Mouse (Mus musculus) erythroblast, embryonic 14.5 days (primary cell): ENCODE results near the gene Iqcc.

Experiments used
- GATA1 ChIP-seq: IDR thresholded peaks from 2 replicates; pipeline ENCODE4 v1.6.1; 2012; ENCODE audit warnings: low read length, inconsistent platforms, mixed read lengths
- TAL1 ChIP-seq: IDR thresholded peaks from 3 replicates; pipeline ENCODE4 v1.6.1; 2012; ENCODE audit warnings: low read length, inconsistent platforms, mixed read lengths

GRCm38 (mm10) chr4:129622803-129623535, 4.1 kb upstream of the Iqcc start:
- TF ChIP-seq GATA1 (no peak), TAL1 (no peak)
